Mouse (Mus musculus): Measurements from ENCODE around the gene Nol6.

GRCm38 (mm10) chr4:41097381-41097780 lies 26.9 kb downstream of the Nol6 start:
- no peak for TF ChIP-seq CTCF (IDR thresholded peaks at IDR 0.05; ENCODE audit: borderline replicate concordance, control insufficient read depth, extremely low read depth, insufficient read depth, low read length, poor library complexity)
- TF ChIP-seq POLR2A (IDR thresholded peaks at IDR 0.05; ENCODE audit: control insufficient read depth, extremely low read depth, insufficient read depth, low read length, poor library complexity): no peak
